Mouse (Mus musculus): ENCODE data around the gene Pemt. TPM values are rescaled to one million over a fixed set of nuclear protein-coding genes. Genes with fewer than 3 reads are reported as not detected.

The Pemt gene
- total RNA-seq, 2 experiments from 2014 or later, result 3.4 to 3.5 TPM

GRCm38 (mm10) chr11:59966102-59966483 lies 80.2 kb downstream of the Pemt start:
- TF ChIP-seq CTCF (IDR thresholded peaks at IDR 0.05), result no peak
- H3K4me3 ChIP-seq, result no peak overlapping the region
- intact Hi-C loops (cut with DNase I), result no loop called here
- no peak overlapping the region for H3K27ac ChIP-seq
- no peak for DNase-seq

DNA sequence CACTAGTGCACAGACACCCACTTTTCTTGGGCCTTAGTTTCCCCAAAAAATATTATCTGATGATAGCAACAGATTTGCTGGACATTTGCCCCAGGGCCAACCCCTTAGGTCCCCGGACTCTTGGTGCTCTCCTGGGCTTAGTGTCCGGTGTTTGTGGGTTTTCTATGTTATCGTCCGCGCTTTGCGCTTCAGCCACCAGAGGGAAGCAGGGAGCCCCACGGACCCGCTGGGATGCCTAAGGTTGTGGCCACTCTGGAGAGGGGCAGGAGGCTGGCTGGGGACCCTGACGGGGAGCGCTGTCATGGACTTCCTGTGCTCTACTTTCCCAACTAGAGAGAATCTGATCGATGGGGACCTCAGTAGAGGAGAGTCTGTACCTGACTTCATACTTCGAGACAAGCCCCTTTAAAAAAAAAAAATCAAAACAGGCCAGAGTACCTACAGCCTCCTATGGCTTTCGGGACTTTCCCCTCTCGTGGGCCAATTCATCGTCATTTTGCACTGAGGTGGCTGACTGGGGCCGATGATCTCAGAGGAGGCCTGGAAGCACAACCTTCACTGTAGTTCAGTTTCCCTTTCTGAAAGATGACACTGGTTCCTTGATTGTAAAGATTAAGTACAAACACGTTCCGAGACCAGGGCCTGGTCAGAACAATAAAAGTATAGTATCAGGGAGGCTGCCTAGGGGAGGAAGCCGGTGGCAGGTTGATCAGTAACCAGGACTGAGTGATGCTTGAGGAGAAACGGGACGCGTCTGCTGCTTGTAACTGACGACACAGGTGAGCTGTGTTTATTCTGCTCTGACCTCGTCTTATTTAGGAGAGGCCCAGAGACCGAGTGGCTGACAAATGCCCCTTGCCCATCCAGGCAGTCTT lies 80.8 kb downstream of the Pemt start:
- H3K27ac ChIP-seq, result peak overlapping the region; percentile 90
- intact Hi-C loops (cut with DNase I), result loop anchor here (1.0 to 2.0 kb wide), 3 partner anchors 62 to 111 kb away; no protein-coding TSS in a partner anchor
- peak; percentile 82 for DNase-seq
- peak overlapping the region; percentile 80 for H3K4me3 ChIP-seq
- no peak; the same call in none of the 2 replicates for TF ChIP-seq CTCF (IDR thresholded peaks at IDR 0.05)

- peak within 1 kb of the TSS; percentile 90 for H3K27ac ChIP-seq
- TF ChIP-seq CTCF (IDR thresholded peaks at IDR 0.05), result no peak
- H3K4me3 ChIP-seq, result peak within 1 kb of the TSS; percentile 80
- peak; percentile 90 for DNase-seq
- intact Hi-C loops (cut with DNase I), result loop anchor here (1.0 to 2.0 kb wide), 3 partner anchors 62 to 111 kb away; no protein-coding TSS in a partner anchor
These were observed 81.5 kb downstream of the Pemt start, which contains the start of gene Rasd1 for GRCm38 (mm10) chr11:59964818-59965217. Gene Rasd1, minus strand, starts transcription at chr11:59964944.

DNA sequence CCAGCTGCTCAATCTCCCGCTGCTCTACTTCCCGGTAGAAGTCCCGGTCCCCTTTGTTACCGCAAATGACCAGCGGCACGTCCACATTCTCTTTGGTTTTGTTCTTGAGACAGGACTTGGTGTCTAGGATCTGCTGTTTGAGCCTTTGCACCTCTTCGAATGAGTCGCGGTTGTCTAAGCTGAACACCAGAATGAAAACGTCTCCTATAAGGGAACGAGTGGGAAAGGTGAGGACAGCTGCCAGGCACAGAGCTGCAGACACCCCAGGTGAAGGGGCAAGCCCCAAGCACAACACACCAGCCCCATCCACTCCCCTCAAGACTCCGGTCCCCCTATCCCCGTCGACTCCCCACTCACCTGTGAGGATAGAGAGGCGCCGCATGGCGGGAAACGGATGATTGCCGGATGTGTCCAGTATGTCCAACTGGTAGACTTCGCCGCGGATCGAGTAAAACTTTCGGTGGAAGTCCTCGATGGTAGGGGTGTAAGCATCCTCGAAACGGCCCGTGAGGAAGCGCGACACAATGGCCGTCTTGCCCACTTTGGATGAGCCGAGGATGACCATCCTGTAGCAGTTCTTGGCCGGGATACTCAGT lies 82.0 kb downstream of the Pemt start:
- Histone ChIP-seq H3K4me3 (peak overlapping the region; percentile 80), H3K27ac (peak overlapping the region; percentile 90)
- DNase-seq, result peak; percentile 42
- no peak for TF ChIP-seq CTCF (IDR thresholded peaks at IDR 0.05)
- intact Hi-C loops (cut with DNase I), result loop anchor here (2.0 kb wide), 1 partner anchor 83 kb away; no protein-coding TSS in a partner anchor

DNA sequence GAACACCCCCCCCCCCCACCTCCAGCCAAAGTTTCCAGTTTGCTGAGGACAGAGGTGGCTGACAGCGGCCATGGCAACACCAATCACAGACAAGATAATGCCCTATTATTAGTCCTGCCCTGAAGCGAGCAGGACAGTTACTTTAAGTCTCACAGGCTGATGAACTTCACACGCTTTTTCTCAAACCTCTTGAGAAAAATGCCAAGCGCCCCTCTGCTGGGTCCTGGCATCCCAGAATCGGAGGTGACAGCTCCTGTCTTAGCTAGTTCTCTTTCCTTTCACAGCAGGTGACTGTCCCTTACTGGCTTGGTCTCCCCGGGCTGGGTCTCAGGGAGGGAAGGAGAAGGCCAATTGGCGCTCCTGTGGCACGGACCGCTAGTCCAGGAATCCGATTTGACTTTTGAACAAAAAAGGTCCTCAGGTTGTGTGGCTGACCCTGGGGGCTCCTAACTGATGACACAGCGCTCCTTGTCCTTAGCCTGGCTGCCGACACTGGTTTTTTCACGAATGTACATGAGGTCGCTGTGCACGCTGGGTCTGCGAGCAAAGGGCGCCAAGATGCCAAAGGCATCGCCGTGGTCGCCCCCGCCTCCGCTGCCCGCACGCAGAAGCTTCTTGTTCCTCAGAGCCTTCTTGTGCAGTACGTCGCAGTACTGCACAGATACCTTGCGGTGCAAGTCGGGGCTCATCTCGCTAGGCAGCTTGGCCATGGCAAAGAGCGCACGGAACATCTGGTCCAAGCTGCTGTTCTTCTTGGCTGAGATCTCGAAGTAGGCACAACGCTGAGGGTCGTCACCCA lies 82.7 kb downstream of the Pemt start:
- Histone ChIP-seq H3K27ac (peak overlapping the region; percentile 90; the same call in 1 of the 2 replicates), H3K4me3 (peak overlapping the region; percentile 80)
- TF ChIP-seq CTCF (IDR thresholded peaks at IDR 0.05), result no peak
- intact Hi-C loops (cut with DNase I), result loop anchor here (2.0 kb wide), 1 partner anchor 83 kb away; no protein-coding TSS in a partner anchor
- DNase-seq, result no peak

- no peak for DNase-seq
- Histone ChIP-seq H3K4me3 (peak overlapping the region; percentile 80), H3K27ac (no peak overlapping the region)
- intact Hi-C loops (cut with DNase I), result no loop called here
- TF ChIP-seq CTCF (IDR thresholded peaks at IDR 0.05), result no peak
These were observed 83.7 kb downstream of the Pemt start for GRCm38 (mm10) chr11:59962590-59962989.

- no peak for TF ChIP-seq CTCF (IDR thresholded peaks at IDR 0.05)
- Histone ChIP-seq H3K27ac (no peak overlapping the region), H3K4me3 (no peak overlapping the region)
- no peak for DNase-seq
- intact Hi-C loops (cut with DNase I), result no loop called here
These were observed 84.9 kb downstream of the Pemt start for GRCm38 (mm10) chr11:59961338-59961875.

DNA sequence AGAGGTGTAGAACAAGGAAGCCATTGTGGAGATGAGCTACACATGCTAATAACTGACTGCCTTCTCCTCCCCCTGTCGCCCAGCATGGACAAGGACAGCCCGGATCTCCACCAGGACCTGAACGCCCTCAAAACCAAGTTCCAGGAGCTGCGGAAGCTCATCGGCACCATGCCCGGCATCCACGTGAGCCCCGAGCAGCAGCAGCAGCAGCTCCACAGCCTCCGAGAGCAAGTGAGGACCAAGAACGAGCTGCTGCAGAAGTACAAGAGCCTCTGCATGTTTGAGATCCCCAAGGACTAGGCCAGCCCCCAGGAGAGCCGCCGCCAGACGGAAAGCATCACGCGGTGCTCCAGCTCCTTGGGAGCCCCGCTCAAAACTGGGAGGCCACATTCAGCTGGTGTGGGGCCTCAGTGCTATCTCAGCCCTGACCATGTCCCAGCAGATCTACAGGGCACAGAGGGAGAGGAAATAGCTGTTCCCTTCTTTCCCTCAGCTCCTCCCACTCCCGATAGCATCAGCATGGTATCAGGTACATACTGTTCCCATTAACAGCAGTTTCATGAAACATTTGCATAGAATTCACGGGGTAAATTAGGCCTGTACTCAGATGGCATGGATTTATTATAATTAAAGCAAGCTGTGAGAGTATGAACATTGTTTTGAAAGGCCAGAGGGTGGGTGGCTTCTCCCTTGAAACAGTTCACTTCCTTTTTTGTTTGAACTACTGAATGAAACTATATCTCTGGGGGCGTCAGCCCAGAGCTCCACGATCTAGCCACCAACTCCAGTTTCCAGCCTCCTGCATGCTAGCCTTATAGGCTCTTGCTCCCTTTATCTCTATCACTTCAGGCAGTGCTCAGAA lies 85.6 kb downstream of the Pemt start:
- no peak for TF ChIP-seq CTCF (IDR thresholded peaks at IDR 0.05)
- Histone ChIP-seq H3K27ac (no peak overlapping the region), H3K4me3 (no peak overlapping the region)
- intact Hi-C loops (cut with DNase I), result no loop called here
- no peak for DNase-seq

GRCm38 (mm10) chr11:59959453-59959852 lies 86.8 kb downstream of the Pemt start:
- intact Hi-C loops (cut with DNase I), result no loop called here
- Histone ChIP-seq H3K4me3 (no peak overlapping the region), H3K27ac (no peak overlapping the region)
- DNase-seq, result no peak
- TF ChIP-seq CTCF (IDR thresholded peaks at IDR 0.05), result no peak

GRCm38 (mm10) chr11:59956749-59957148 lies 89.5 kb downstream of the Pemt start:
- DNase-seq, result no peak
- intact Hi-C loops (cut with DNase I), result no loop called here
- TF ChIP-seq CTCF (IDR thresholded peaks at IDR 0.05), result no peak

DNA sequence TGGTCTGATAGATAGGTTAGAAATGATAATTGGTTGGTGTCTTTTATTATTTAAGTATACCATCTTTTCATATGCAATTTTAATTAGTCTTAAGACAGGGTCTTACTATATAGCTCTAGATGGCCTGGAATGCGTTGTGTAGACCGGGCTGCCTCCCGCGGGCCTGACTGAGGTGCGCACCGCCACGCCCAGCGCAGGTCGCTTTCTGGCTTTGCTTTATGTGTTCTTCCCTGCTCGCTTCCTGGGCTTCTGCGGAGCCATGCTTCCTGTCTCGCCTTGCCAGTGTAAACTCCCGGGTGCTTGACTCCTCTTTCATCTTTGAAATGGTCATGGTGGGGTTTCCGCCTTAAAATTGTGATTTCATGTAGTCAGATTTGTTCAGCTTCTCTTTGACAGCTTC lies 93.4 kb downstream of the Pemt start:
- H3K27ac ChIP-seq, result no peak overlapping the region
- TF ChIP-seq CTCF (IDR thresholded peaks at IDR 0.05), result no peak
- intact Hi-C loops (cut with DNase I), result no loop called here

More at GRCm38 (mm10) chr11:59956749-59957148, 89.5 kb downstream of the Pemt start:
- Histone ChIP-seq H3K4me3 (no peak overlapping the region), H3K27ac (no peak overlapping the region)

More for the DNA sequence above, 93.4 kb downstream of the Pemt start:
- no peak overlapping the region for H3K4me3 ChIP-seq
- DNase-seq, result no peak
